Mouse (Mus musculus) CH12.LX (cell line): ENCODE results near the gene Ank. TPM values are rescaled to one million over a fixed set of nuclear protein-coding genes. Genes with fewer than 3 reads are reported as not detected.
A peak's percentile ranks its signal among the peaks of the same experiment; 100 is the strongest.

Experiments
- DNase-seq: peaks from one replicate; pipeline ENCODE4 v3.0.0-alpha.2; 2013; ENCODE audit errors: extremely low read depth
- H3K27ac ChIP-seq: 2 replicates; pipeline ENCODE4 v1.5.1; 2012; ENCODE audit warnings: low read depth, mild to moderate bottlenecking, control low read depth, moderate library complexity; ENCODE audit not compliant: insufficient read depth
- H3K27me3 ChIP-seq: replicated peaks from 2 replicates; pipeline ENCODE3; 2012; ENCODE audit warnings: inconsistent platforms
- H3K36me3 ChIP-seq, 2 experiments: replicated peaks in 1 of 2; 2 replicates each; pipeline versions ENCODE3 to v1.6.1; 2012; ENCODE audit warnings: inconsistent platforms in 1 of 2, low read length in 1 of 2, mild to moderate bottlenecking in 1 of 2, mixed read lengths in 1 of 2, moderate library complexity in 1 of 2; ENCODE audit not compliant: control insufficient read depth in 1 of 2, insufficient read depth in 1 of 2
- H3K4me1 ChIP-seq, 2 experiments: 2 replicates each; pipeline ENCODE4 v1.6.1; 2012; ENCODE audit warnings: inconsistent platforms in 1 of 2, moderate library complexity in 1 of 2; ENCODE audit not compliant: insufficient read depth in 2 of 2, control insufficient read depth in 1 of 2
- H3K4me2 ChIP-seq: 2 replicates; pipeline ENCODE4 v1.6.1; 2012; ENCODE audit warnings: low read depth, mild to moderate bottlenecking, control low read depth; ENCODE audit not compliant: poor library complexity, insufficient read depth, severe bottlenecking
- H3K4me3 ChIP-seq, 3 experiments: fragments of 150-350 bp in 1 of 3; sonication (generic) in 1 of 3; replicated peaks in 1 of 3; 2 replicates each; pipeline versions ENCODE3 to v1.5.1; 2011 to 2012; ENCODE audit warnings: low read depth in 2 of 3, low read length in 2 of 3, mild to moderate bottlenecking in 2 of 3, moderate library complexity in 2 of 3, control low read depth in 1 of 3, improper control_type of control experiment in 1 of 3, inconsistent platforms in 1 of 3, mixed read lengths in 1 of 3; ENCODE audit not compliant: poor library complexity in 1 of 3
- H3K79me2 ChIP-seq: replicated peaks from 2 replicates; pipeline ENCODE4 v1.6.1; 2012; ENCODE audit warnings: mild to moderate bottlenecking, moderate library complexity; ENCODE audit not compliant: control insufficient read depth, poor library complexity, insufficient read depth, severe bottlenecking; ENCODE audit errors: extremely low read depth
- H3K9ac ChIP-seq: 2 replicates; pipeline ENCODE4 v1.6.1; 2012; ENCODE audit warnings: low read depth, mild to moderate bottlenecking, control low read depth, moderate library complexity; ENCODE audit not compliant: insufficient read depth
- H3K9me3 ChIP-seq: replicated peaks from 2 replicates; pipeline ENCODE3; 2012; ENCODE audit warnings: low read length, inconsistent platforms, mixed read lengths
- CHD2 ChIP-seq: IDR thresholded peaks from 2 replicates; pipeline ENCODE4 v1.6.1; 2011; ENCODE audit warnings: low read length, improper control_type of control experiment
- CTCF ChIP-seq, 2 experiments: IDR thresholded peaks in 1 of 2; conservative IDR thresholded peaks in 1 of 2; 2 replicates each; pipeline ENCODE4 v1.5.1; 2011 to 2012; ENCODE audit warnings: low read depth in 2 of 2, low read length in 2 of 2, improper control_type of control experiment in 1 of 2, inconsistent platforms in 1 of 2, mild to moderate bottlenecking in 1 of 2, moderate library complexity in 1 of 2
- ETS1 ChIP-seq: conservative IDR thresholded peaks from 2 replicates; pipeline ENCODE4 v1.6.1; 2012; ENCODE audit warnings: low read depth, mild to moderate bottlenecking, inconsistent platforms, low read length, improper control_type of control experiment, moderate library complexity
- HCFC1 ChIP-seq: IDR thresholded peaks from 2 replicates; pipeline ENCODE4 v1.6.1; 2012; ENCODE audit warnings: low read depth, mild to moderate bottlenecking, inconsistent platforms, low read length, improper control_type of control experiment
- KAT2A ChIP-seq: IDR thresholded peaks from 2 replicates; pipeline ENCODE4 v1.6.1; 2012; ENCODE audit warnings: low read length, improper control_type of control experiment, inconsistent platforms; ENCODE audit not compliant: insufficient replicate concordance
- MAX ChIP-seq: IDR thresholded peaks from 2 replicates; pipeline ENCODE4 v1.6.1; 2011; ENCODE audit warnings: low read length, improper control_type of control experiment
- RAD21 ChIP-seq: IDR thresholded peaks from 2 replicates; pipeline ENCODE4 v1.6.1; 2011; ENCODE audit warnings: low read depth, mild to moderate bottlenecking, low read length, improper control_type of control experiment, moderate library complexity
- SIN3A ChIP-seq: IDR thresholded peaks from 2 replicates; pipeline ENCODE4 v1.6.1; 2012; ENCODE audit warnings: low read length, improper control_type of control experiment, inconsistent platforms
- SMC3 ChIP-seq: IDR thresholded peaks from 2 replicates; pipeline ENCODE4 v1.6.1; 2011; ENCODE audit warnings: low read depth, low read length, improper control_type of control experiment
- TBP ChIP-seq: conservative IDR thresholded peaks from 2 replicates; pipeline ENCODE4 v1.6.1; 2011; ENCODE audit warnings: low read depth, low read length, improper control_type of control experiment
- TCF12 ChIP-seq: IDR thresholded peaks from 2 replicates; pipeline ENCODE4 v1.6.1; 2014; ENCODE audit warnings: low read depth, mild to moderate bottlenecking, inconsistent platforms, low read length, improper control_type of control experiment
- ZC3H11A ChIP-seq: IDR thresholded peaks from 2 replicates; pipeline ENCODE4 v1.6.1; 2012; ENCODE audit warnings: low read depth, mild to moderate bottlenecking, inconsistent platforms, low read length, improper control_type of control experiment
- ZMIZ1 ChIP-seq: IDR thresholded peaks from 2 replicates; pipeline ENCODE4 v1.6.1; 2012; ENCODE audit warnings: low read depth, mild to moderate bottlenecking, inconsistent platforms, low read length, improper control_type of control experiment
- ZNF384 ChIP-seq: IDR thresholded peaks from 2 replicates; pipeline ENCODE4 v1.6.1; 2012; ENCODE audit warnings: low read depth, low read length, improper control_type of control experiment, inconsistent platforms
- dilution Hi-C: fragments of 300-500 bp; cut with MboI; formaldehyde crosslinking; loops from 2 replicates; pipeline ENCODE4 v1.14.3; 2020; ENCODE audit warnings: low sequenced_read_pairs; ENCODE audit not compliant: extremely low pct_unique_long_range_greater_than_20kb, extremely low pct_ligation_motif_present
- in situ Hi-C: fragments of 300-500 bp; cut with MboI; formaldehyde crosslinking; loops from 3 replicates; pipeline ENCODE4 v1.14.3; 2019; ENCODE audit warnings: low sequenced_read_pairs, low pct_ligation_motif_present, low pct_unique_long_range_greater_than_20kb, mixed read lengths
- polyA plus RNA-seq: library from polyadenylated mRNA; unstranded; fragments of >175 nt; gene quantifications from 2 replicates; pipeline ENCODE4 v1.2.1, GENCODE M21; 2012; ENCODE audit warnings: low read depth; ENCODE audit not compliant: insufficient read length
- total RNA-seq, 2 experiments: library from RNA; depleted of rRNA; stranded (reverse); fragments of 300-350 nt in 1 of 2; fragments of >200 nt in 1 of 2; gene quantifications; 2 replicates each; pipeline ENCODE4 v1.2.3; 2012 to 2014

The Ank gene
- total and polyA plus RNA-seq, 3 experiments: 4.6 to 12.4 (median 8.6) TPM

DNA sequence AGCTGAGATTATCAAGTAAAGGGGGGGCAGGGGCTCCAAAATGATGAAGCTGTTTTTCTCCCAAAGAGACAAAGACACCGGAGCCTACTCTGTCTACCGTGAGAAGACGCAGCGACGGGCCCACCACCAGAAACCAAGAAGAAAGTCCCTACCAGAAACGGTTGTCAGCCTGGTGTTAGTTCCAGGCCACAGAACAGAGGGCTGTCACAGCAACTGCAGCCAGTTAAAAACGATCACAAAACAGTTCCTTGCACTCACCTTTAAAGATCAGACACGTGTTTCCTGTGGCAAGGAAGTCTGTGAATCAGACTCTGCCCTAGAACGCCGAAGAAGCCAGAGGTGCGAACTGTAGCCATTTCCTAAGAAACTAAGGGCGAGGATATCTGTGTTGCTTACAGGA lies 174.7 kb downstream of the Ank start:
- Histone ChIP-seq H3K4me1 (peaks cover 4 to 20% of the 10 kb centered on the region in 2 experiments; a peak in 2 of 4 replicates), H3K4me2 (peak overlapping the region; percentile 50), H3K9ac (no peak overlapping the region)
- in situ Hi-C loops: loop anchor here (10.0 kb wide), 1 partner anchor 204 kb away; no protein-coding TSS in a partner anchor
- DNase-seq: no peak
- peak; percentile 79 for TF ChIP-seq MAX
- TF ChIP-seq TCF12: no peak
- no peak for TF ChIP-seq ZMIZ1
- no peak for TF ChIP-seq ZC3H11A
- no peak for TF ChIP-seq TBP
- no peak for TF ChIP-seq ZNF384
- 0 out of 2 replicates have a peak, but pooled peaks have one; percentile 8 for TF ChIP-seq ETS1
- TF ChIP-seq CHD2: no peak
- TF ChIP-seq HCFC1: no peak
- TF ChIP-seq SIN3A: no peak
- TF ChIP-seq, all 38 proteins: peak for 2
- Histone ChIP-seq H3K4me3 (no peak overlapping the region), H3K36me3 (no peaks in the 10 kb centered on the region), H3K9me3 (peaks cover 5% of the 10 kb centered on the region), H3K27ac (no peak overlapping the region), H3K27me3 (no peaks in the 10 kb centered on the region), H3K79me2 (no peaks in the 10 kb centered on the region)
- dilution Hi-C loops: no loop called here

DNA sequence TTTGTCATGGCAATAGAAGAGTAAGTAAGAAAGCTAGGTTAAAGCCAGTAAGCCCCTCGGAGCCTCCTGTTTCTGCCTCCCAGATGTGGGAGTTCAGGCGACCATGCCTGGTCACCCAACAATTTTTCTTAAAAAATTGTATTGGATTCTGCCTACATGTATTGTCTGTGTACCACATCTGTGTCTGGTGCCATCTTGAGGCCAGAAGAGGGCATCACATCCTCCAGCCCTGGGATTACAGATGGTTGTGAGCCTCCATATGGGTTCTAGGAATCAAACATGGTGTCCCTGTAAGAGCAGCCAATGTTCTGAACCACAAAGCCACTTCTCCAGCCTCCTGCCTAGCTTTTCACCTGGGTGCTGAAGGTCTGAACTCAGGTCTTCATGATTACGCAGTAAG lies 176.4 kb downstream of the Ank start:
- Histone ChIP-seq H3K4me3 (no peak overlapping the region), H3K9ac (no peak overlapping the region), H3K36me3 (no peaks in the 10 kb centered on the region), H3K27me3 (no peaks in the 10 kb centered on the region), H3K9me3 (peaks cover 5% of the 10 kb centered on the region), H3K4me1 (peaks cover 4 to 14% of the 10 kb centered on the region in 2 experiments; a peak in 2 of 4 replicates), H3K27ac (no peak overlapping the region), H3K79me2 (no peaks in the 10 kb centered on the region), H3K4me2 (no peak overlapping the region)
- dilution Hi-C loops: no loop called here
- peak; percentile 58 for DNase-seq
- in situ Hi-C loops: loop anchor here (10.0 kb wide), 1 partner anchor 202 kb away; no protein-coding TSS in a partner anchor
- TF ChIP-seq RAD21 (peak; percentile 63), KAT2A (no peak), CTCF (conservative IDR thresholded peaks at IDR 0.05 in 1 of 2, IDR thresholded peaks at IDR 0.05 in 1 of 2; ENCODE audit: low read depth in 2 of 2, low read length in 2 of 2) (peak; percentile 32 to 65; a peak in 3 of 4 replicates), SMC3 (peak; percentile 61)

Other genes with a start within 250 kb of the Ank start
- gene Otulin, start 164.0 kb downstream of the Ank start, total RNA-seq (2012; rRNA removed): 40.0 and 51.2 TPM in 2 replicates
- 80.2 and 84.6 TPM in 2 replicates for gene Otulin, start 164.0 kb downstream of the Ank start, total RNA-seq (2014; rRNA removed)
- gene Otulin, start 164.0 kb downstream of the Ank start, polyA plus RNA-seq: 84.8 and 91.0 TPM in 2 replicates
- 1.3 and 1.7 TPM in 2 replicates for gene Otulinl, start 214.9 kb downstream of the Ank start, total RNA-seq (2012; rRNA removed)
- 1.5 and 2.5 TPM in 2 replicates for gene Otulinl, start 214.9 kb downstream of the Ank start, total RNA-seq (2014; rRNA removed)
- gene Otulinl, start 214.9 kb downstream of the Ank start, polyA plus RNA-seq: 0.84 and 1.3 TPM in 2 replicates